Mouse (Mus musculus) ES-E14 (cell line): ENCODE measurements around the gene 4930442H23Rik.

Experiments
- CHD2 ChIP-seq: IDR thresholded peaks from 2 replicates; pipeline ENCODE4 v1.6.1; 2014; ENCODE audit warnings: mild to moderate bottlenecking, low read depth, low read length, inconsistent platforms
- ZNF384 ChIP-seq: IDR thresholded peaks from 2 replicates; pipeline ENCODE4 v1.6.1; 2012; ENCODE audit warnings: low read depth, low read length, inconsistent platforms

DNA sequence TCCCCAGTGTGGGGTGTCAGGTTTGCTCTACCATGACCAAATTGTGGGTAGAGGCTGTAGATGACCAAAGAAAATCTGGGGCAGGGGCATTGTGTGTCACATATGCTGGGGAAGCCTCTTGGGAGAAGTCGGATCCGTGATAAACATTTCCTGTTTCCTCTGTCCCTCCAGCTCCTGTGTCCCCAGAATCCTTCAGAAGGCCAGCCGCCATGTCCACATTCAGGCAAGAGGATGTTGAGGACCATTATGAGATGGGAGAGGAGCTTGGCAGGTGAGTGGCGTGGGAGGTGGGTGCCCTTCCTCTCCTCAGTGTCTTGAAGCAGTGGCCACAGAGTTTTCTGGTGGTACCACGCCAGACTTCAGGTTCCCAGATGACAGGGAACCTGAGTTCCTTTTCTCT, at the start of gene 4930442H23Rik:
- no peak for TF ChIP-seq ZNF384
- TF ChIP-seq CHD2: no peak
